Mouse (Mus musculus) left cerebral cortex, adult 2 months (tissue): ENCODE results near the gene Brdt. TPM values are rescaled to one million over a fixed set of nuclear protein-coding genes. Genes with fewer than 3 reads are reported as not detected.

Source experiments
- DNase-seq, 2 experiments: peaks; one replicate each; pipeline ENCODE4 v3.0.0; 2021 to 2022; ENCODE audit warnings: low spot score in 2 of 2, mixed read lengths in 1 of 2; ENCODE audit errors: extremely low spot score in 1 of 2
- H3K27ac ChIP-seq: fragments of 200-600 bp; 2 replicates; pipeline ENCODE4 v1.8.1; 2022
- H3K4me3 ChIP-seq: fragments of 200-600 bp; 2 replicates; pipeline ENCODE4 v1.8.1; 2022
- CTCF ChIP-seq: fragments of 200-600 bp; IDR thresholded peaks from 2 replicates; pipeline ENCODE4 v1.8.1; 2022; ENCODE audit warnings: antibody characterized with exemption, mild to moderate bottlenecking, moderate library complexity
- intact Hi-C: fragments of 180-260 bp; cut with DNase I; formaldehyde crosslinking; loops from one replicate; pipeline ENCODE4 v1.15.1; 2025
- total RNA-seq, 2 experiments: library from RNA; stranded (reverse); gene quantifications; 2 replicates each; pipeline ENCODE4 v1.2.3; 2021

Brdt gene
- total RNA-seq, 2 experiments from 2014 or later, result 13.2 to 17.7 TPM

GRCm38 (mm10) chr5:107436185-107436584 lies 105.2 kb downstream of the Brdt start:
- no peak overlapping the region for H3K4me3 ChIP-seq
- intact Hi-C loops, result loop anchor here (5.0 kb wide), 2 partner anchors 61 to 161 kb away; partner anchors contain the start of genes Glmn and Rpap2
- no peak for DNase-seq
- TF ChIP-seq CTCF, result no peak
- no peak overlapping the region for H3K27ac ChIP-seq

Other genes starting within 250 kb of the Brdt start
- gene Tgfbr3, start 41.5 kb upstream of the Brdt start, total RNA-seq, result 10 to 100 TPM; 10.8 to 11.3 TPM
- gene Ephx4, start 71.6 kb downstream of the Brdt start, total RNA-seq, result 10 to 100 TPM; 81.8 to 92.1 TPM
- under 1 TPM in 1 of 2 experiments, not detected in 1; 0.33 TPM for gene Lpcat2b, start 100.4 kb downstream of the Brdt start, total RNA-seq
- 100 to 1,000 TPM; 161 to 177 TPM for gene Btbd8, start 106.8 kb downstream of the Brdt start, total RNA-seq
- gene Gm42669, start 176.5 kb downstream of the Brdt start, total RNA-seq, result under 1 TPM; 0.18 to 0.42 TPM
- 1 to 10 TPM in 1 of 2 experiments, under 1 TPM in 1; 0.68 to 1.3 TPM for gene 1700028K03Rik, start 203.6 kb downstream of the Brdt start, total RNA-seq